ENCODE assay signal across 9 mouse cellular contexts in the genomic region with DNA sequence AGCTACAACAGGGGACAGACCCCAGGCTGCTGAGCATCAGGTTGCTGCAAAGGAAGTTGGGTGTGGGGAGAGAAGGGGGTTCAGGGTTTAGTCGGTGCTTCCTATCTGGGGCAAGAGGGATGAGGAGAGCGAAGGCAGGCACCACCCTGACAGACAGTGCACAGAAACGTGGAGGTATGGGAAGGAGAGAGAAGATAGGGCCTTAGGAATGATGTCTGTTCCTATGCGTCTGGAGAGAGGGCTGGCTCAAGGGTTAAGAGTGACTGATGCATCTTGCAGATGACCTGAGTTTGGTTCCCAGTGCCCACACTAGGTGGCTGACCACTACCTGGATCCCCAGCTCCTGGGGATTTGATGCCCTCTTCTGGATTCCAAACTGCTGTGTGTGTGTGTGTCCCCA. TPM values are rescaled to one million over a fixed set of nuclear protein-coding genes. Genes with fewer than 3 reads are reported as not detected.
DNase-seq lines count a peak whose midpoint lies in the region; ATAC-seq and TF ChIP-seq lines count a peak whose summit lies in the region.
"Had no signal": no experiment of that assay in that cellular context is flagged by ENCODE, and none has a peak within 500 bp of the region (broad histone marks: within the 10 kb centered on the region; RNA-seq: fewer than 3 reads in every experiment).

No protein-coding gene starts in this region.

- no peak for ATAC-seq in forebrain, embryonic 12.5 days (ENCODE audit: low FRiP score)
- no peak for ATAC-seq in forebrain, embryonic 11.5 days (replicated peaks; ENCODE audit: low FRiP score)
- ATAC-seq in liver, postnatal 0 days = no peak
- no peak for ATAC-seq in liver, embryonic 11.5 days (replicated peaks; ENCODE audit: low FRiP score)
- no peak for ATAC-seq in hindbrain, embryonic 16.5 days
- no peak for ATAC-seq in neural tube, embryonic 14.5 days (ENCODE audit: low read depth)
- ATAC-seq in frontal cortex, adult (ENCODE audit: low TSS enrichment) = no peak

- no peak overlapping the region for H3K4me3 ChIP-seq in forebrain, embryonic 12.5 days (replicated peaks)
- no peak overlapping the region for H3K4me3 ChIP-seq in forebrain, embryonic 11.5 days (ENCODE audit: low read depth, low read length)
- no peak overlapping the region for H3K4me3 ChIP-seq in liver, postnatal 0 days (ENCODE audit: low read depth, low read length)
- no peak overlapping the region for H3K4me3 ChIP-seq in liver, embryonic 11.5 days (ENCODE audit: low read depth, low read length)
- H3K4me3 ChIP-seq in hindbrain, embryonic 16.5 days (ENCODE audit: low read length) = no peak overlapping the region; the same call in 1 of the 2 replicates
- H3K4me3 ChIP-seq in neural tube, embryonic 14.5 days (ENCODE audit: low read depth, low read length) = no peak overlapping the region

- 80% methylated on average over 4 of the region's 4 CpGs for WGBS in forebrain, embryonic 12.5 days
- WGBS in forebrain, embryonic 11.5 days = 75% methylated on average over 4 of the region's 4 CpGs
- WGBS in liver, postnatal 0 days (ENCODE audit: insufficient replicate concordance) = 53% methylated on average over 4 of the region's 4 CpGs
- WGBS in liver, embryonic 11.5 days = 47% methylated on average over 4 of the region's 4 CpGs
- 84% methylated on average over 4 of the region's 4 CpGs for WGBS in hindbrain, embryonic 16.5 days
- 83% methylated on average over 4 of the region's 4 CpGs for WGBS in neural tube, embryonic 14.5 days

- no peaks in the 10 kb centered on the region for H3K9me3 ChIP-seq in forebrain, embryonic 12.5 days
- H3K9me3 ChIP-seq in forebrain, embryonic 11.5 days (ENCODE audit: control insufficient read depth, low read length) = no peaks in the 10 kb centered on the region
- no peaks in the 10 kb centered on the region for H3K9me3 ChIP-seq in liver, postnatal 0 days (ENCODE audit: low read length)
- no peaks in the 10 kb centered on the region for H3K9me3 ChIP-seq in liver, embryonic 11.5 days (ENCODE audit: control insufficient read depth, low read length)
- H3K9me3 ChIP-seq in hindbrain, embryonic 16.5 days (ENCODE audit: control insufficient read depth, low read length) = no peaks in the 10 kb centered on the region
- no peaks in the 10 kb centered on the region for H3K9me3 ChIP-seq in neural tube, embryonic 14.5 days (ENCODE audit: control insufficient read depth, low read length)

- H3K4me2 ChIP-seq in forebrain, embryonic 12.5 days = peak overlapping the region; percentile 83; the same call in 1 of the 2 replicates
- H3K4me2 ChIP-seq in forebrain, embryonic 11.5 days (ENCODE audit: low read depth, low read length, severe bottlenecking) = no peak overlapping the region
- H3K4me2 ChIP-seq in liver, postnatal 0 days (ENCODE audit: low read depth, low read length) = peak overlapping the region; percentile 1; the same call in 1 of the 2 replicates
- H3K4me2 ChIP-seq in liver, embryonic 11.5 days = no peak overlapping the region
- peak overlapping the region; percentile 94 for H3K4me2 ChIP-seq in hindbrain, embryonic 16.5 days (ENCODE audit: low read length)
- peak overlapping the region; percentile 95; the same call in 1 of the 2 replicates for H3K4me2 ChIP-seq in neural tube, embryonic 14.5 days (ENCODE audit: low read depth, low read length)

- peaks cover 55% of the 10 kb centered on the region for H3K27me3 ChIP-seq in forebrain, embryonic 12.5 days
- peaks cover 8% of the 10 kb centered on the region for H3K27me3 ChIP-seq in forebrain, embryonic 11.5 days (ENCODE audit: control insufficient read depth, insufficient read depth, low read length)
- H3K27me3 ChIP-seq in liver, postnatal 0 days (ENCODE audit: insufficient read depth, low read length) = no peaks in the 10 kb centered on the region
- H3K27me3 ChIP-seq in liver, embryonic 11.5 days (replicated peaks; ENCODE audit: control insufficient read depth, insufficient read depth, low read length) = peaks cover 33% of the 10 kb centered on the region
- H3K27me3 ChIP-seq in hindbrain, embryonic 16.5 days (replicated peaks; ENCODE audit: control insufficient read depth, insufficient read depth, low read length) = peaks cover 6% of the 10 kb centered on the region
- no peaks in the 10 kb centered on the region for H3K27me3 ChIP-seq in neural tube, embryonic 14.5 days (ENCODE audit: control insufficient read depth, insufficient read depth, low read length)

- DNase-seq in forebrain, embryonic 11.5 days (ENCODE audit: low spot score) = no peak
- DNase-seq in liver, postnatal 0 days = no peak
- no peak for DNase-seq in liver, embryonic 11.5 days (ENCODE audit: low spot score)
- no peak for DNase-seq in right cerebral cortex, postnatal 10 days (ENCODE audit: low spot score in 2 of 2)
- DNase-seq: cerebellum, postnatal 36 days had no signal

- 0 out of 2 replicates have a peak, but pooled peaks have one; percentile 14 for TF ChIP-seq CTCF in liver, postnatal 0 days (IDR thresholded peaks at IDR 0.05; ENCODE audit: low read depth)

- H3K9ac ChIP-seq in forebrain, embryonic 12.5 days = no peak overlapping the region
- no peak overlapping the region for H3K9ac ChIP-seq in forebrain, embryonic 11.5 days (ENCODE audit: low read length)
- H3K9ac ChIP-seq in liver, postnatal 0 days (replicated peaks) = peak overlapping the region; percentile 70; the same call in 1 of the 2 replicates
- H3K9ac ChIP-seq in liver, embryonic 11.5 days (ENCODE audit: low read depth, low read length) = no peak overlapping the region
- no peak overlapping the region for H3K9ac ChIP-seq in hindbrain, embryonic 16.5 days (ENCODE audit: low read depth, low read length)
- H3K9ac ChIP-seq in neural tube, embryonic 14.5 days (replicated peaks; ENCODE audit: low read depth, low read length) = no peak overlapping the region

- H3K27ac ChIP-seq in forebrain, embryonic 12.5 days = no peak overlapping the region
- H3K27ac ChIP-seq in forebrain, embryonic 11.5 days (ENCODE audit: low read depth, low read length) = no peak overlapping the region
- peak overlapping the region; percentile 98 for H3K27ac ChIP-seq in liver, postnatal 0 days (ENCODE audit: low read depth)
- H3K27ac ChIP-seq in liver, embryonic 11.5 days (ENCODE audit: low read depth, low read length) = no peak overlapping the region
- H3K27ac ChIP-seq in hindbrain, embryonic 16.5 days (ENCODE audit: low read depth, low read length) = no peak overlapping the region
- H3K27ac ChIP-seq in neural tube, embryonic 14.5 days (ENCODE audit: low read depth, low read length) = no peak overlapping the region

- peaks cover 16% of the 10 kb centered on the region for H3K4me1 ChIP-seq in forebrain, embryonic 12.5 days
- H3K4me1 ChIP-seq in forebrain, embryonic 11.5 days (replicated peaks; ENCODE audit: control insufficient read depth, insufficient read depth, low read length) = peaks cover 13% of the 10 kb centered on the region
- peaks cover 80% of the 10 kb centered on the region for H3K4me1 ChIP-seq in liver, postnatal 0 days (ENCODE audit: insufficient read depth)
- H3K4me1 ChIP-seq in liver, embryonic 11.5 days (replicated peaks; ENCODE audit: control insufficient read depth, insufficient read depth, low read length) = peaks cover 30% of the 10 kb centered on the region
- peaks cover 13% of the 10 kb centered on the region for H3K4me1 ChIP-seq in hindbrain, embryonic 16.5 days (ENCODE audit: control insufficient read depth, insufficient read depth, low read depth, low read length)
- 0 out of 2 replicates have a peak, but pooled peaks cover 7% of the 10 kb centered on the region for H3K4me1 ChIP-seq in neural tube, embryonic 14.5 days (ENCODE audit: control insufficient read depth, insufficient read depth, low read length)

- TF ChIP-seq EP300 in liver, postnatal 0 days (IDR thresholded peaks at IDR 0.05; ENCODE audit: low read depth) = no peak

- H3K36me3 ChIP-seq in forebrain, embryonic 12.5 days (replicated peaks) = no peaks in the 10 kb centered on the region
- no peaks in the 10 kb centered on the region for H3K36me3 ChIP-seq in forebrain, embryonic 11.5 days (ENCODE audit: control insufficient read depth, insufficient read depth, low read length)
- H3K36me3 ChIP-seq in liver, postnatal 0 days (replicated peaks; ENCODE audit: insufficient read depth, low read length) = no peaks in the 10 kb centered on the region
- no peaks in the 10 kb centered on the region for H3K36me3 ChIP-seq in liver, embryonic 11.5 days (ENCODE audit: control insufficient read depth, insufficient read depth, low read length)
- no peaks in the 10 kb centered on the region for H3K36me3 ChIP-seq in hindbrain, embryonic 16.5 days (ENCODE audit: control insufficient read depth, insufficient read depth, low read length)
- no peaks in the 10 kb centered on the region for H3K36me3 ChIP-seq in neural tube, embryonic 14.5 days (ENCODE audit: control insufficient read depth, insufficient read depth, low read length)

RNA-seq across cellular contexts. Expression of a gene that starts 0.4 kb away (rescaled TPM):
- polyA plus RNA-seq in forebrain, embryonic 12.5 days (2016; fragmentation: Nextera tagmentation; extraction: Ambion mirVana) = 34.9 and 37.4 TPM in 2 replicates
- polyA plus RNA-seq in forebrain, embryonic 11.5 days (2014; fragmentation: Nextera tagmentation; extraction: Ambion mirVana) = 11.4 and 11.5 TPM in 2 replicates
- polyA plus RNA-seq in liver, postnatal 0 days (2015; fragmentation: Nextera tagmentation; extraction: Ambion mirVana) = 25.9 and 29.0 TPM in 2 replicates
- 8.8 and 10.1 TPM in 2 replicates for polyA plus RNA-seq in liver, embryonic 11.5 days (2014; fragmentation: Nextera tagmentation; extraction: Ambion mirVana)
- 26.7 and 30.8 TPM in 2 replicates for polyA plus RNA-seq in hindbrain, embryonic 16.5 days (2015; fragmentation: Nextera tagmentation; extraction: Ambion mirVana)
- polyA plus RNA-seq in neural tube, embryonic 14.5 days (2014; fragmentation: Nextera tagmentation; extraction: Ambion mirVana) = 9.9 and 11.1 TPM in 2 replicates

RNA-seq across cellular contexts. Expression of a gene that starts 13.7 kb away (rescaled TPM):
- not detected in 2 replicates for polyA plus RNA-seq in forebrain, embryonic 12.5 days (2016; fragmentation: Nextera tagmentation; extraction: Ambion mirVana)
- not detected in 2 replicates for polyA plus RNA-seq in forebrain, embryonic 11.5 days (2014; fragmentation: Nextera tagmentation; extraction: Ambion mirVana)
- not detected in 2 replicates for polyA plus RNA-seq in liver, postnatal 0 days (2015; fragmentation: Nextera tagmentation; extraction: Ambion mirVana)
- polyA plus RNA-seq in liver, embryonic 11.5 days (2014; fragmentation: Nextera tagmentation; extraction: Ambion mirVana) = not detected in 2 replicates
- not detected in 2 replicates for polyA plus RNA-seq in hindbrain, embryonic 16.5 days (2015; fragmentation: Nextera tagmentation; extraction: Ambion mirVana)
- polyA plus RNA-seq in neural tube, embryonic 14.5 days (2014; fragmentation: Nextera tagmentation; extraction: Ambion mirVana) = not detected in 2 replicates

RNA-seq across cellular contexts. Expression of a gene that starts 32.3 kb away (rescaled TPM):
- polyA plus RNA-seq in forebrain, embryonic 12.5 days (2016; fragmentation: Nextera tagmentation; extraction: Ambion mirVana) = not detected in 2 replicates
- not detected in 2 replicates for polyA plus RNA-seq in forebrain, embryonic 11.5 days (2014; fragmentation: Nextera tagmentation; extraction: Ambion mirVana)
- not detected in 2 replicates for polyA plus RNA-seq in liver, postnatal 0 days (2015; fragmentation: Nextera tagmentation; extraction: Ambion mirVana)
- polyA plus RNA-seq in liver, embryonic 11.5 days (2014; fragmentation: Nextera tagmentation; extraction: Ambion mirVana) = not detected in 2 replicates
- not detected in 2 replicates for polyA plus RNA-seq in hindbrain, embryonic 16.5 days (2015; fragmentation: Nextera tagmentation; extraction: Ambion mirVana)
- not detected in 2 replicates for polyA plus RNA-seq in neural tube, embryonic 14.5 days (2014; fragmentation: Nextera tagmentation; extraction: Ambion mirVana)

RNA-seq across cellular contexts. Expression of a gene that starts 43.7 kb away (rescaled TPM):
- not detected in 2 replicates for polyA plus RNA-seq in forebrain, embryonic 12.5 days (2016; fragmentation: Nextera tagmentation; extraction: Ambion mirVana)
- polyA plus RNA-seq in forebrain, embryonic 11.5 days (2014; fragmentation: Nextera tagmentation; extraction: Ambion mirVana) = not detected in 2 replicates
- polyA plus RNA-seq in liver, postnatal 0 days (2015; fragmentation: Nextera tagmentation; extraction: Ambion mirVana) = 1.2 and 26.9 TPM in 2 replicates
- polyA plus RNA-seq in liver, embryonic 11.5 days (2014; fragmentation: Nextera tagmentation; extraction: Ambion mirVana) = 3.5 and 3.7 TPM in 2 replicates
- not detected in 2 replicates for polyA plus RNA-seq in hindbrain, embryonic 16.5 days (2015; fragmentation: Nextera tagmentation; extraction: Ambion mirVana)
- not detected in 2 replicates for polyA plus RNA-seq in neural tube, embryonic 14.5 days (2014; fragmentation: Nextera tagmentation; extraction: Ambion mirVana)

RNA-seq across cellular contexts. Expression of a gene that starts 58.6 kb away (rescaled TPM):
- 1.3 and 1.5 TPM in 2 replicates for polyA plus RNA-seq in forebrain, embryonic 12.5 days (2016; fragmentation: Nextera tagmentation; extraction: Ambion mirVana)
- 0.84 and 1.5 TPM in 2 replicates for polyA plus RNA-seq in forebrain, embryonic 11.5 days (2014; fragmentation: Nextera tagmentation; extraction: Ambion mirVana)
- not detected in 2 replicates for polyA plus RNA-seq in liver, postnatal 0 days (2015; fragmentation: Nextera tagmentation; extraction: Ambion mirVana)
- polyA plus RNA-seq in liver, embryonic 11.5 days (2014; fragmentation: Nextera tagmentation; extraction: Ambion mirVana) = 0.27 and 0.33 TPM in 2 replicates
- 20.1 and 26.9 TPM in 2 replicates for polyA plus RNA-seq in hindbrain, embryonic 16.5 days (2015; fragmentation: Nextera tagmentation; extraction: Ambion mirVana)
- polyA plus RNA-seq in neural tube, embryonic 14.5 days (2014; fragmentation: Nextera tagmentation; extraction: Ambion mirVana) = 12.7 and 18.1 TPM in 2 replicates

Comparison
In these comparisons a context has a peak if more than half of its experiments do, and no peak if none do; other contexts are left out.
1. H3K4me2 ChIP-seq: peak in forebrain, embryonic 12.5 days (single experiment), liver, postnatal 0 days (single experiment), hindbrain, embryonic 16.5 days (single experiment) and neural tube, embryonic 14.5 days (single experiment); none in forebrain, embryonic 11.5 days (single experiment) and liver, embryonic 11.5 days (single experiment).